Mouse (Mus musculus) heart, embryonic 10.5 days (tissue): ENCODE results near the gene Reep3. TPM values are rescaled to one million over a fixed set of nuclear protein-coding genes. Genes with fewer than 3 reads are reported as not detected.
"Not testable (repeated sequence)": the region's sequence is repeated elsewhere in the genome, so short reads cannot be mapped to it uniquely, and the experiment has no call there.

Source experiments
- DNase-seq: peaks from one replicate; pipeline ENCODE4 v3.0.0-alpha.2; 2017; ENCODE audit warnings: low spot score
- H3K27ac ChIP-seq: fragments of 300-500 bp; sonication (generic); 2 replicates; pipeline ENCODE4 v1.5.1; 2016; ENCODE audit warnings: mild to moderate bottlenecking
- H3K27me3 ChIP-seq: fragments of 300-500 bp; sonication (generic); 2 replicates; pipeline ENCODE4 v1.6.1; 2016; ENCODE audit warnings: mild to moderate bottlenecking; ENCODE audit not compliant: poor library complexity, insufficient read depth, severe bottlenecking
- H3K36me3 ChIP-seq: fragments of 300-500 bp; sonication (generic); 2 replicates; pipeline ENCODE4 v1.6.1; 2016; ENCODE audit warnings: mild to moderate bottlenecking, moderate library complexity
- H3K4me1 ChIP-seq: fragments of 300-500 bp; sonication (generic); 2 replicates; pipeline ENCODE4 v1.6.1; 2016; ENCODE audit warnings: mild to moderate bottlenecking
- H3K4me3 ChIP-seq: fragments of 300-500 bp; sonication (generic); 2 replicates; pipeline ENCODE4 v1.5.1; 2016; ENCODE audit warnings: mild to moderate bottlenecking, moderate library complexity
- H3K9me3 ChIP-seq: fragments of 300-500 bp; sonication (generic); 2 replicates; pipeline ENCODE4 v1.6.1; 2016; ENCODE audit warnings: mild to moderate bottlenecking, moderate library complexity
- WGBS: fragments of 180-500 bp; shearing (Covaris S2); methylation state at CpG from one replicate; pipeline ENCODE4 v1.1.7; 2016; 5-methylcytosine and 5-hydroxymethylcytosine counted together
- polyA plus RNA-seq: library from polyadenylated mRNA; unstranded; fragments of >200 nt; fragmentation: Nextera tagmentation; extraction: Ambion mirVana; gene quantifications from 2 replicates; pipeline ENCODE4 v1.2.1, GENCODE M21; 2016

The Reep3 gene
- polyA plus RNA-seq, 1 experiment from 2014 or later = 21.2 TPM

GRCm38 (mm10) chr10:67004527-67005042 lies 92.2 kb downstream of the Reep3 start:
- Histone ChIP-seq H3K36me3 (peaks cover 2% of the 10 kb centered on the region; the same call in 1 of the 2 replicates), H3K9me3 (no peaks in the 10 kb centered on the region), H3K4me3 (peak overlapping the region; percentile 55), H3K27me3 (no peaks in the 10 kb centered on the region), H3K27ac (peak overlapping the region; percentile 91), H3K4me1 (peaks cover 34% of the 10 kb centered on the region)
- no peak for DNase-seq
- WGBS = 7% methylated on average over 12 of the region's 12 CpGs

DNA sequence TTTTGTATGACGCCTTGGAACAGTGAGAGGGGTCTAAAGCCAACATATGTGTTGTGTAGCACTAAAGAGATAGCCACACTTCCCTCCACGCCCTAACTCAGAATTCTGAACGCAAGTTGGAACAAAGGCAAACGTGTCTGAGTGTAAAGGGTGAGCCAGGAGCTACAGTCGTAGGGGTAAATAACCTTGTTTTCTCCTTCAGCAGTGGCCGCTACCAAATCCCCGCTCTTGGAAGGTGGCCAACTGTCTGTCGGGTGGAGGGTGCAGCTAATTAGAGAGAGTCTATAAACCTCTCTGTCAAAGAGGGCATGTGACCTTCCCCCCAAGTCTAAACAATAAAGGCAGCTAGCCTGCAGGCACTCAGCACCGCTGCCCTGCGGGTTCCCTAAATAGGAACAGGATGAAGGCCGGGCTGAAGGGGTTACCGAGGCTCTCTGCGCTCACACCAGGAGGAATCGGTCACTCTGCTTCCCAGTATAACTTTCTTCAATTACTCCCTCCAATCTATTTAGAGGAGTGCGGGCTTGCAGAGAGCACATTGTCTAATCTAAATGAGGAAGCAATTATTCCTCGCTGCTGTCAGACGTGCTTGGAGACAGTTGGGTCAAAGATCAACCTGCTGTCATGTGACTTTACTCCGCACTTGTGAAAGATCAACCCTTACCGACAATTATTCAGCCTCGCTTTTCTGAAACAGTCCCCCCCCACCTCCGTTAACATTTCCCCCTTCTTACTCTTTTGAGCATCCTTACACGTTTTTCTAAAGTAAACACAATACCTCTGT lies 92.8 kb downstream of the Reep3 start:
- WGBS = under 1% methylated on average over 22 of the region's 22 CpGs
- Histone ChIP-seq H3K27me3 (no peaks in the 10 kb centered on the region), H3K27ac (peak overlapping the region; percentile 91), H3K4me1 (peaks cover 34% of the 10 kb centered on the region), H3K9me3 (no peaks in the 10 kb centered on the region), H3K4me3 (peak overlapping the region; percentile 55), H3K36me3 (peaks cover 2% of the 10 kb centered on the region; the same call in 1 of the 2 replicates)
- DNase-seq = peak; percentile 86

GRCm38 (mm10) chr10:67003009-67003742 lies 93.6 kb downstream of the Reep3 start:
- H3K27me3 ChIP-seq = no peaks in the 10 kb centered on the region
- peak overlapping the region; percentile 55 for H3K4me3 ChIP-seq
- no peaks in the 10 kb centered on the region for H3K9me3 ChIP-seq
- H3K36me3 ChIP-seq = no peaks in the 10 kb centered on the region
- H3K4me1 ChIP-seq = peaks cover 34% of the 10 kb centered on the region
- H3K27ac ChIP-seq = peak overlapping the region; percentile 91
- under 1% methylated on average over 25 of the region's 25 CpGs for WGBS
- DNase-seq = peak; percentile 86

DNA sequence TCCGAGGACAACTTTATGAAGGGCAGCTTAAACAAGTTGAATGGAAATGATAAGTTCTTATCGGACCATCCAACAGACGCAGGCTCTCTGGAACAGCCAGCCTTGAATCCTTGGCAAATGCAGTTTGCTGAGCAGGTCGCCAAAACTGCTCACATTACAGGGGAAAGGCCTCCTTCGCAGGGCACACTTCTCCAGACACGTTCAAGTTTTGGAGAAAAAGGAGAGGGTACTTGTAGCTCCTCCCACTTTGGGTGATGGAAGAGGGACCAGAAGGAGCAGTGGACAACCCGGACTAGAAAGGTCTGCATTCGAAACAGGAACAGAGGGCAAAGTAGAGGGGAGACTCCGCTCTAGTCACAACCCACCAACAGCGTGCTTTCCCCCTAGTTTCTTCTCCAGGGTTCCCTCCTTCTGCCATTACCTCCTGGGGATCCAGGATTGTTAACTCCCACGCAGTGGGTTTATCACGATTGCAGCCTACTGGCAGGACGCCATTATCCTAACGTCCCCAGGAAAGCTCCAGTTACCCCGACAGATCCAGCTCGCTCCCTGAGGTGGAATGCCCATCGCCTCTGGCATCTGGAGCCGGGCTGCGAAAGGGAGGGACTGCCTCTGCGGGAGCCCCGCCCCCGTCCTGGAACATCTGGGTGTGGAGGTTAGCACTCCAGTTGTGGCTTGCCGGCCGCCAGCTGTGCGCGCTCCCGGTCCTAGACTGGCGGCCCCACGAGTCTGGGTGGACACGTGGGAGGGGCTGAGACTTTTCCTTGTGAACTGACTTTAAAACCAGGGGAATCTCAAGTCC lies 94.3 kb downstream of the Reep3 start:
- Histone ChIP-seq H3K27me3 (no peaks in the 10 kb centered on the region), H3K4me3 (peak overlapping the region; percentile 55), H3K9me3 (no peaks in the 10 kb centered on the region), H3K36me3 (no peaks in the 10 kb centered on the region), H3K27ac (peak overlapping the region; percentile 91), H3K4me1 (peaks cover 34% of the 10 kb centered on the region)
- DNase-seq = peak; percentile 90
- 10% methylated on average over 30 of the region's 30 CpGs for WGBS

GRCm38 (mm10) chr10:67000958-67001615 lies 95.7 kb downstream of the Reep3 start:
- H3K4me3 ChIP-seq, H3K27ac ChIP-seq, H3K9me3 ChIP-seq, H3K27me3 ChIP-seq, DNase-seq, H3K36me3 ChIP-seq: not testable (repeated sequence)
- WGBS = 92% methylated on average over 13 of the region's 13 CpGs
- H3K4me1 ChIP-seq = peaks cover 34% of the 10 kb centered on the region

DNA sequence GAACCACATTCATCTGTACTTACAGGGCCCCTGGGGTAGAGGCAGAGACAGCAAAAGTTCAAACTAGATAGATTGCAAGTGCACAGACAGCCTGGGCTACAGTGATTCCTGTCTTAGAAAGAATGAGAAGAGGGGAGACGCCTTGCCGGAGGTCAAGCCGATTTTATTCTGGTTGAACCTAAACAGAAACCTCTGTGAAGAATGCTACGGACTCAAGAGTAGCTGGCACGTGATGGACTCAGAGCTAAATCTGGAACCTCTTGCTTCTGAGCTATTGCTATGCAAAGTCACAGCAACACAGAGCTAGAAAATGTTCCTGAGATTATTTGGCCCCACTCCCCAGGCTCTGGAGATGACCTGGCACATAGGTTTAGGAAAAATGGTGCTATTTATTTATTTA lies 96.6 kb downstream of the Reep3 start:
- peak overlapping the region; percentile 36; the same call in 1 of the 2 replicates for H3K27ac ChIP-seq
- no peak overlapping the region for H3K4me3 ChIP-seq
- no peaks in the 10 kb centered on the region for H3K27me3 ChIP-seq
- no peaks in the 10 kb centered on the region for H3K9me3 ChIP-seq
- H3K36me3 ChIP-seq = no peaks in the 10 kb centered on the region
- H3K4me1 ChIP-seq = peaks cover 34% of the 10 kb centered on the region
- WGBS = 60% methylated on average over 5 of the region's 5 CpGs
- no peak for DNase-seq

GRCm38 (mm10) chr10:66998770-66999169 lies 98.0 kb downstream of the Reep3 start:
- no peaks in the 10 kb centered on the region for H3K36me3 ChIP-seq
- no peak for DNase-seq
- whole genome bisulfite sequencing = 96% methylated on average over 7 of the region's 7 CpGs
- no peak overlapping the region for H3K4me3 ChIP-seq
- peaks cover 29% of the 10 kb centered on the region for H3K4me1 ChIP-seq
- H3K9me3 ChIP-seq = no peaks in the 10 kb centered on the region
- H3K27me3 ChIP-seq = no peaks in the 10 kb centered on the region
- H3K27ac ChIP-seq = no peak overlapping the region

GRCm38 (mm10) chr10:66995181-66995580 lies 101.6 kb downstream of the Reep3 start:
- WGBS = 64% methylated on average over 6 of the region's 6 CpGs

DNA sequence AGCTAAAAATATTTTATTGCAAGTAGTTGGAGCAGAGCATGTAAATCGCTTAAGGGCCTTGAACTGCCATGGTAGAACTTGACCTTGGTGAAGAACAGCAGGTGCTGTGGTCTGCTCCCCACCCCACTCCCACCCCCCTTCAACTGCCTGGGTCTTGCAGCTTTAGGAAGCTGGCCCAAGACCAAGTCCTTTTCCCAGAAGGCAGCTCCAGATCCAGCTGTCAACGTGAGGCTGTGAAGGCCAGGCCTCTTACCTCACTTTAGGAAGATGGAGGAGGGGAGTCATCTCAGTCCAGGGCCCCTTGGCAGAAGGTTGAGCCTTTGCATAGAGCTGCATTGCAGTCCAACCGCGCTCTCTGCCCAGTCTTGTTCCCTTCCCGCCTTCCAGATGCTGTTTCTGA lies 102.3 kb downstream of the Reep3 start:
- Histone ChIP-seq H3K27ac (no peak overlapping the region), H3K4me1 (peaks cover 10% of the 10 kb centered on the region), H3K4me3 (no peak overlapping the region), H3K9me3 (peaks cover 5% of the 10 kb centered on the region; the same call in 1 of the 2 replicates), H3K27me3 (no peaks in the 10 kb centered on the region), H3K36me3 (peaks cover 4% of the 10 kb centered on the region; the same call in 1 of the 2 replicates)
- 66% methylated on average over 5 of the region's 5 CpGs for WGBS
- no peak for DNase-seq

More at GRCm38 (mm10) chr10:66995181-66995580, 101.6 kb downstream of the Reep3 start:
- Histone ChIP-seq H3K4me1 (peaks cover 10% of the 10 kb centered on the region), H3K36me3 (no peaks in the 10 kb centered on the region), H3K4me3 (no peak overlapping the region), H3K9me3 (no peaks in the 10 kb centered on the region), H3K27me3 (no peaks in the 10 kb centered on the region), H3K27ac (no peak overlapping the region)
- no peak for DNase-seq

DNA sequence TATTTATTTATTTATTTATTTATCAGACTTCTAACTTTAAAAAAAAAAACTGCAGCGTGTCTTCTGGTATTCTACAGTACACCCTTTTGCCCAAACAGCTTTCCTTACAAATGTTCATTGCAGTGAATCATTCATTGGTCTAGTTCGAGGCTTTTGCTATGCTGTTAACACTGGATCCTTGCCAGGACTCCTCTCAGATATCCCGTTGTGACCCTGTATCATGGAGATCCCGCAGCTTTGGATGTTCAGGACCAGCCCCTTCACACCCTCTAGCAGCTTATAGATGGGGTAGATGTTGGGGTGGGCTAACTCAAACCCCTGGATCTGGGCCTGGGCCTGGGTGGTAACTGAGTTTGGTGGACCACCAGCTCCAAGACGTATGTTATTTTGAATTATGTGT lies 104.2 kb downstream of the Reep3 start:
- WGBS = 61% methylated on average over 5 of the region's 5 CpGs
- H3K27me3 ChIP-seq = no peaks in the 10 kb centered on the region
- no peak overlapping the region for H3K4me3 ChIP-seq
- H3K4me1 ChIP-seq = peaks cover 10% of the 10 kb centered on the region
- peaks cover 8% of the 10 kb centered on the region; the same call in 1 of the 2 replicates for H3K9me3 ChIP-seq
- DNase-seq = no peak
- H3K36me3 ChIP-seq = peaks cover 4% of the 10 kb centered on the region; the same call in 1 of the 2 replicates
- H3K27ac ChIP-seq = no peak overlapping the region

DNA sequence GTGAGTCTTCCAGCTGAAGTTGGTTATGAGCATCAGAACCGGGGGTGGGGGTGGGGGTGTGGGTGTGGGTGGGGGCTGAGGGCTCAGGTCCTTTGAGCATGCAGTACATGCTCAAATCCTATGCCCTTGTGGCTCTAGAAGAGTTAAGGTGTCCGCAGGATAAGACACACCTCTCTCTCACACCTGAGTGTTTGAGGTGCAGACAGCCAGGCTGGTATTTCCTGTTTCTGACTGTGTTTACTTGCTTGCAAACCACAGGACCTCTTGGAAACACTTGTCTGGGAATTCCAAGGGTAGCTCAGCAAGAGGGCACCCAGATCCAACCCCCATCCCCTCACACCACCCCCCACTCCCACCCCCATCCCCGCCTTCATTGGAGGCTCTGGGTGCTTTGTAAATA lies 106.2 kb downstream of the Reep3 start:
- H3K27me3 ChIP-seq = no peaks in the 10 kb centered on the region
- DNase-seq = no peak
- peaks cover 8% of the 10 kb centered on the region; the same call in 1 of the 2 replicates for H3K9me3 ChIP-seq
- peaks cover 4% of the 10 kb centered on the region; the same call in 1 of the 2 replicates for H3K36me3 ChIP-seq
- 83% methylated on average over 3 of the region's 3 CpGs for WGBS
- H3K4me1 ChIP-seq = peaks cover 10% of the 10 kb centered on the region
- no peak overlapping the region for H3K4me3 ChIP-seq
- no peak overlapping the region for H3K27ac ChIP-seq

DNA sequence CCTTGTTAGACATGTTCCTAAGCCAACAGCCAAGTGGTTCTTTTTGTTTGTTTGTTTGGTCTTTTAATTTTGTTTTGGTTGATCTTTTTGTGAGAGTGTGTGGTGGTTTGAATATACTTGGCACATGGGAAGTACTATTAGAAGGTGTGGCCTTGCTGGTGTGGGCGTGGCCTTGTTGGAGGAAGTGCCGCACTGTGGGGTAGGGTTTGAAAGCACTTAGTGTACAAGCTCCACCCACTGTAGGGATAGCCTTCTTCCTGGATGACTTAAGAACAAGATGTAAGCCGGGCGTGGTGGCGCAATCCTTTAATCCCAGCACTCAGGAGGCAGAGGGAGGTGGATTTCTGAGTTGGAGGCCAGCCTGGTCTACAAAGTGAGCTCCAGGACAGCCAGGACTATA lies 113.7 kb downstream of the Reep3 start:
- 88% methylated on average over 5 of the region's 5 CpGs for WGBS

More for the DNA sequence above, 113.7 kb downstream of the Reep3 start:
- Histone ChIP-seq H3K4me1 (no peaks in the 10 kb centered on the region), H3K9me3 (no peaks in the 10 kb centered on the region), H3K4me3 (no peak overlapping the region), H3K27ac (no peak overlapping the region), H3K36me3 (no peaks in the 10 kb centered on the region), H3K27me3 (no peaks in the 10 kb centered on the region)
- no peak for DNase-seq
